Mouse (Mus musculus) myocyte (in vitro differentiated cells): ENCODE results near the gene Arid1b. TPM values are rescaled to one million over a fixed set of nuclear protein-coding genes. Genes with fewer than 3 reads are reported as not detected.

Experiments used
- H3K27me3 ChIP-seq: one replicate; pipeline ENCODE4 v1.6.1; 2011; ENCODE audit not compliant: control insufficient read depth, insufficient read depth, insufficient read length
- H3K36me3 ChIP-seq: one replicate; pipeline ENCODE4 v1.6.1; 2011; ENCODE audit not compliant: control insufficient read depth, insufficient read depth
- H3K4me2 ChIP-seq: one replicate; pipeline ENCODE4 v1.6.1; 2011; ENCODE audit warnings: low read depth, control low read depth
- H3K4me3 ChIP-seq: one replicate; pipeline ENCODE4 v1.5.1; 2011; ENCODE audit warnings: mild to moderate bottlenecking, control low read depth, moderate library complexity
- H3K79me2 ChIP-seq: one replicate; pipeline ENCODE4 v1.6.1; 2011; ENCODE audit not compliant: control insufficient read depth, insufficient read depth
- H3ac ChIP-seq: one replicate; pipeline ENCODE4 v1.6.1; 2011; ENCODE audit not compliant: control insufficient read depth, insufficient read length
- CEBPB ChIP-seq: IDR thresholded peaks from 2 replicates; pipeline ENCODE4 v1.6.1; 2011; ENCODE audit warnings: mild to moderate bottlenecking, moderate library complexity; ENCODE audit not compliant: poor library complexity, insufficient read depth, severe bottlenecking
- E2F4 ChIP-seq: IDR thresholded peaks from one replicate; pipeline ENCODE4 v1.6.1; 2011; ENCODE audit warnings: mild to moderate bottlenecking, control low read depth, moderate library complexity; ENCODE audit not compliant: insufficient read depth
- MAX ChIP-seq: IDR thresholded peaks from one replicate; pipeline ENCODE4 v1.6.1; 2011; ENCODE audit warnings: low read depth, mild to moderate bottlenecking, control low read depth
- MYOD1 ChIP-seq, 3 experiments: IDR thresholded peaks; one replicate each; pipeline ENCODE4 v1.6.1; 2011; ENCODE audit warnings: control low read depth in 2 of 3, low read depth in 2 of 3, mild to moderate bottlenecking in 2 of 3, moderate library complexity in 1 of 3; ENCODE audit not compliant: insufficient read length in 2 of 3, control insufficient read depth in 1 of 3
- MYOG ChIP-seq, 3 experiments: IDR thresholded peaks; one replicate each; pipeline ENCODE4 v1.6.1; 2011; ENCODE audit warnings: control low read depth in 2 of 3, low read depth in 2 of 3, mild to moderate bottlenecking in 2 of 3; ENCODE audit not compliant: insufficient read length in 2 of 3, control insufficient read depth in 1 of 3, insufficient read depth in 1 of 3
- POLR2A ChIP-seq: IDR thresholded peaks from one replicate; pipeline ENCODE4 v1.6.1; 2011; ENCODE audit warnings: low read depth, mild to moderate bottlenecking, control low read depth, moderate library complexity; ENCODE audit not compliant: insufficient read length
- POLR2AphosphoS2 ChIP-seq: IDR thresholded peaks from one replicate; pipeline ENCODE4 v1.6.1; 2011; ENCODE audit warnings: low read depth, control low read depth; ENCODE audit not compliant: insufficient read length
- REST ChIP-seq: IDR thresholded peaks from one replicate; pipeline ENCODE4 v1.6.1; 2011; ENCODE audit warnings: mild to moderate bottlenecking, control low read depth, moderate library complexity; ENCODE audit not compliant: insufficient read depth, insufficient read length
- SRF ChIP-seq: IDR thresholded peaks from one replicate; pipeline ENCODE4 v1.6.1; 2011; ENCODE audit warnings: low read depth; ENCODE audit not compliant: control insufficient read depth, insufficient read length
- TCF12 ChIP-seq: IDR thresholded peaks from one replicate; pipeline ENCODE4 v1.6.1; 2011; ENCODE audit warnings: mild to moderate bottlenecking, control low read depth; ENCODE audit not compliant: poor library complexity, insufficient read depth, severe bottlenecking
- TCF3 ChIP-seq: IDR thresholded peaks from one replicate; pipeline ENCODE4 v1.6.1; 2011; ENCODE audit warnings: low read depth, control low read depth; ENCODE audit not compliant: insufficient read length
- USF1 ChIP-seq: IDR thresholded peaks from one replicate; pipeline ENCODE4 v1.6.1; 2011; ENCODE audit warnings: low read depth, mild to moderate bottlenecking, control low read depth, moderate library complexity
- polyA plus RNA-seq: library from polyadenylated mRNA; unstranded; fragments of >200 nt; fragmentation: generic; extraction: Trizol; gene quantifications from one replicate; pipeline ENCODE4 v1.2.1, GENCODE M21; 2012; ENCODE audit warnings: missing spikeins

Gene Arid1b
- polyA plus RNA-seq, 1 experiment: 10.9 TPM

DNA sequence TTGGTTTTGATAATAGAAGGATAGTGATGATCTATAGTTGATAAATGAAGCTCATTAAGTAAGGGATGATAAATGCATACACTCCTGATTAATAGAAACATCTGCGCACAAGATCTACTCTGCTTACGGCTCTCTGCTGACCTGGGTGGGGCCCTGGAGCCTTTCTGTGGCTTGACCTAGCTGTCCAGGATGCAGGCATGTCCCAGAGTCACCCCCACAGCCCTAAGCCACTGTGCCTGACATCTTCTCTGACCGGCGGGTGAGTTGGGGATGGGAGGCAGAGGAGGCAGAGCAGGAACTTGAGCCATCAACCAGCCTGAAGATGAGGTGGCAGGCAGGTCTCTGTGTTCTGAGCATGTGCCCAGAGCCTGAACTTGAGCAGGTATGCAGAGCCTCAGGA, 136.0 kb downstream of the Arid1b start:
- no peak overlapping the region for H3K4me3 ChIP-seq

GRCm38 (mm10) chr17:5131706-5132105, 137.6 kb downstream of the Arid1b start:
- no peak overlapping the region for H3ac ChIP-seq
- TF ChIP-seq TCF3 (no peak), TCF12 (no peak), POLR2A (no peak), POLR2AphosphoS2 (no peak), MYOD1 (IDR thresholded peaks at IDR 0.05; ENCODE audit: control insufficient read depth in 1 of 3, insufficient read length in 2 of 3, low read depth in 2 of 3) (no peak), USF1 (no peak), SRF (no peak), CEBPB (no peak), MYOG (IDR thresholded peaks at IDR 0.05; ENCODE audit: control insufficient read depth in 1 of 3, insufficient read depth in 1 of 3, insufficient read length in 2 of 3, low read depth in 2 of 3) (no peak), MAX (no peak), E2F4 (no peak), REST (no peak)
- peaks cover 13% of the 10 kb centered on the region for H3K79me2 ChIP-seq
- H3K4me2 ChIP-seq: no peak overlapping the region
- no peaks in the 10 kb centered on the region for H3K36me3 ChIP-seq
- no peaks in the 10 kb centered on the region for H3K27me3 ChIP-seq
- H3K4me3 ChIP-seq: no peak overlapping the region

More for the DNA sequence above, 136.0 kb downstream of the Arid1b start:
- H3K36me3 ChIP-seq: no peaks in the 10 kb centered on the region
- H3ac ChIP-seq: no peak overlapping the region
- no peak overlapping the region for H3K4me2 ChIP-seq
- peaks cover 12% of the 10 kb centered on the region for H3K79me2 ChIP-seq
- no peaks in the 10 kb centered on the region for H3K27me3 ChIP-seq
- TF ChIP-seq POLR2AphosphoS2 (no peak), SRF (no peak)

DNA sequence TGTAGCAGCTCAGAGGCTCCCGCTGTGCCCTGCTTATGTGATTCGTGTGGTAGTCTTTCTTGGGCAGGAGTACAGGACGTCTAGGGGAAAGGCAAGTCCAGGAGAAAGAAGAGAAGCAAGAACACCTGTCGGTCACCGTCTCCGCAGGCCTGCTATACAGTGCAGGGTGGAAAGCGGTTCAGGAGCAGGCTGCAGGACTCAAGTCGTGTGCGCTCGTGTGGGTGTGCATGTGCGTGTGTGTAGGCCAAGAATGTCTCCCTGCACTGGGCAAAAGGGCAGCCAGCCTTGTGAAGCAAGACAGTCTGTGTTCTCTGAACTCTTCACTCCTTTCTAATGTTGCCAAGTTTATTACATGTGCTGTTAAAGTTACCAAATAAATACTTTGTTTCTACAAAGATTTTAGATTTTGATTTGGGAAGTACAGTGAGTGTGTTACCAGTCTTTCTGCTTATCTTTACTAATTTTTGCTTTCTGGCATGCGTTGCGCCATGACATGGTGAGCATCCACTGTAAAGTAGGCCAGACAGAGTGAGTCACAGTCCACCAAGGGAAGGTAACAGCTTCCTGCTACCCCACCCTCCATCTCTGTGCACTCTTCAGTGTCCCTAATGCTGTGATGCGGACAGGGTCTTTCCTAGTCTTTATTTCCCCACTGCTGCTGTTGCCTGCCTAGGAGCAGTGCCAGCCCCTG, 138.3 kb downstream of the Arid1b start:
- H3K4me3 ChIP-seq: no peak overlapping the region
- H3K79me2 ChIP-seq: peaks cover 13% of the 10 kb centered on the region
- no peaks in the 10 kb centered on the region for H3K27me3 ChIP-seq
- no peaks in the 10 kb centered on the region for H3K36me3 ChIP-seq
- H3K4me2 ChIP-seq: no peak overlapping the region
- H3ac ChIP-seq: no peak overlapping the region
- TF ChIP-seq MYOD1 (IDR thresholded peaks at IDR 0.05; ENCODE audit: control insufficient read depth in 1 of 3, insufficient read length in 2 of 3, low read depth in 2 of 3): no peak
- no peak for TF ChIP-seq TCF12
- no peak for TF ChIP-seq POLR2AphosphoS2
- no peak for TF ChIP-seq POLR2A
- TF ChIP-seq MAX: no peak
- TF ChIP-seq SRF: no peak
- no peak for TF ChIP-seq CEBPB
- no peak for TF ChIP-seq MYOG (IDR thresholded peaks at IDR 0.05; ENCODE audit: control insufficient read depth in 1 of 3, insufficient read depth in 1 of 3, insufficient read length in 2 of 3, low read depth in 2 of 3)
- TF ChIP-seq E2F4: no peak
- no peak for TF ChIP-seq REST

- TF ChIP-seq MYOG (IDR thresholded peaks at IDR 0.05; ENCODE audit: control insufficient read depth in 1 of 3, insufficient read depth in 1 of 3, insufficient read length in 2 of 3, low read depth in 2 of 3): no peak
- TF ChIP-seq SRF: no peak
- no peak for TF ChIP-seq POLR2A
- H3ac ChIP-seq: no peak overlapping the region
- H3K4me3 ChIP-seq: no peak overlapping the region
- no peaks in the 10 kb centered on the region for H3K36me3 ChIP-seq
- H3K27me3 ChIP-seq: no peaks in the 10 kb centered on the region
- H3K4me2 ChIP-seq: no peak overlapping the region
- H3K79me2 ChIP-seq: peaks cover 13% of the 10 kb centered on the region
These were observed 138.8 kb downstream of the Arid1b start for GRCm38 (mm10) chr17:5132987-5133355.

DNA sequence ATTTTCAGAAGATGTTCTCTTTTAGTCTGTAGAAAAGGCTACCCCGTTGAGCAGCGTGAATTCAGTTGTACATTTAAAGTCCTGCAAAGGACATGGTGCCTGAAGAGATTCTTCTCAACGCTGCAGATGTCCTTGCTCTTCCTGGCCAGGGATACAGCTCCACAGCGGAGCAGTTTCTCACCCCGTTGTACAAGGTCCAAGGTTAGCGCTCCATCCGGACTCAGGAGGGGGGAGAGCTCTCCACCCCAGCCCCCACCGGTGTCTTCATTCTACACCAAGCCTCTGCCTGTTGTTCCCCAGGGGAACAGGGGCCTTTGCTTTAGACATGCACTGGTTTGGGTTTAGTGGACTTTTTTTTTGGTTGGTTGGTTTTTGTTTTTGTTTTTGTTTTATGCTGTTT, 139.7 kb downstream of the Arid1b start:
- no peaks in the 10 kb centered on the region for H3K36me3 ChIP-seq
- no peak overlapping the region for H3K4me2 ChIP-seq
- no peak overlapping the region for H3K4me3 ChIP-seq
- H3K79me2 ChIP-seq: peaks cover 13% of the 10 kb centered on the region
- no peaks in the 10 kb centered on the region for H3K27me3 ChIP-seq
- TF ChIP-seq REST: no peak
- TF ChIP-seq SRF: no peak
- H3ac ChIP-seq: no peak overlapping the region
